Mouse (Mus musculus): ENCODE data around the gene Krt26. TPM values are rescaled to one million over a fixed set of nuclear protein-coding genes. Genes with fewer than 3 reads are reported as not detected.

The Krt26 gene
- polyA plus RNA-seq, 1 experiment from 2014 or later: not detected

- 86% methylated on average over 5 of the region's 5 CpGs for WGBS
- no peak overlapping the region for H3K4me3 ChIP-seq
- H3K9me3 ChIP-seq: no peaks in the 10 kb centered on the region
- H3K36me3 ChIP-seq (replicated peaks): no peaks in the 10 kb centered on the region
- H3K27ac ChIP-seq: no peak overlapping the region
- DNase-seq (ENCODE audit: extremely low spot score, low spot score): no peak
- no peaks in the 10 kb centered on the region for H3K27me3 ChIP-seq (ENCODE audit: poor library complexity, severe bottlenecking)
- H3K4me1 ChIP-seq: peaks cover 3% of the 10 kb centered on the region; the same call in 1 of the 2 replicates
Observed at GRCm38 (mm10) chr11:99279986-99280385, 57.8 kb downstream of the Krt26 start.

Other genes starting within 250 kb of the Krt26 start
- 0.49 and 0.81 TPM in 2 replicates for gene Tns4, start 248.7 kb downstream of the Krt26 start, polyA plus RNA-seq (2016; fragmentation: Nextera tagmentation; extraction: Ambion mirVana)
- gene Ccr7, start 182.9 kb downstream of the Krt26 start, polyA plus RNA-seq (2016; fragmentation: Nextera tagmentation; extraction: Ambion mirVana): 0.25 and 0.30 TPM in 2 replicates
- 322 and 372 TPM in 2 replicates for gene Smarce1, start 106.9 kb downstream of the Krt26 start, polyA plus RNA-seq (2016; fragmentation: Nextera tagmentation; extraction: Ambion mirVana)
- 0.07 and 0.12 TPM in 2 replicates for gene Krt222, start 93.9 kb downstream of the Krt26 start, polyA plus RNA-seq (2016; fragmentation: Nextera tagmentation; extraction: Ambion mirVana)
- gene Krt24, start 52.7 kb downstream of the Krt26 start, polyA plus RNA-seq (2016; fragmentation: Nextera tagmentation; extraction: Ambion mirVana): not detected in 2 replicates
- gene Krt25, start 15.0 kb downstream of the Krt26 start, polyA plus RNA-seq (2016; fragmentation: Nextera tagmentation; extraction: Ambion mirVana): not detected in 2 replicates
- not detected in 2 replicates for gene Krt27, start 13.1 kb upstream of the Krt26 start, polyA plus RNA-seq (2016; fragmentation: Nextera tagmentation; extraction: Ambion mirVana)
- 0.22 and 0.36 TPM in 2 replicates for gene Krt28, start 36.9 kb upstream of the Krt26 start, polyA plus RNA-seq (2016; fragmentation: Nextera tagmentation; extraction: Ambion mirVana)
- 20.6 and 22.0 TPM in 2 replicates for gene Krt10, start 51.4 kb upstream of the Krt26 start, polyA plus RNA-seq (2016; fragmentation: Nextera tagmentation; extraction: Ambion mirVana)
- gene Krt12, start 84.3 kb upstream of the Krt26 start, polyA plus RNA-seq (2016; fragmentation: Nextera tagmentation; extraction: Ambion mirVana): not detected in 2 replicates
- 0.35 and 0.64 TPM in 2 replicates for gene Krt20, start 100.2 kb upstream of the Krt26 start, polyA plus RNA-seq (2016; fragmentation: Nextera tagmentation; extraction: Ambion mirVana)
- 0.20 TPM in 1 of 2 replicates, not detected in the other for gene Krt23, start 155.2 kb upstream of the Krt26 start, polyA plus RNA-seq (2016; fragmentation: Nextera tagmentation; extraction: Ambion mirVana)
- gene Krt39, start 183.4 kb upstream of the Krt26 start, polyA plus RNA-seq (2016; fragmentation: Nextera tagmentation; extraction: Ambion mirVana): not detected in 2 replicates
- gene Krt40, start 205.2 kb upstream of the Krt26 start, polyA plus RNA-seq (2016; fragmentation: Nextera tagmentation; extraction: Ambion mirVana): not detected in 2 replicates
- gene Krtap3-3, start 212.9 kb upstream of the Krt26 start, polyA plus RNA-seq (2016; fragmentation: Nextera tagmentation; extraction: Ambion mirVana): not detected in 2 replicates
- gene Krtap3-2, start 218.9 kb upstream of the Krt26 start, polyA plus RNA-seq (2016; fragmentation: Nextera tagmentation; extraction: Ambion mirVana): not detected in 2 replicates
- not detected in 2 replicates for gene Gm11939, start 221.5 kb upstream of the Krt26 start, polyA plus RNA-seq (2016; fragmentation: Nextera tagmentation; extraction: Ambion mirVana)
- gene Krtap3-1, start 228.7 kb upstream of the Krt26 start, polyA plus RNA-seq (2016; fragmentation: Nextera tagmentation; extraction: Ambion mirVana): not detected in 2 replicates
- gene Krtap1-5, start 243.1 kb upstream of the Krt26 start, polyA plus RNA-seq (2016; fragmentation: Nextera tagmentation; extraction: Ambion mirVana): not detected in 2 replicates
- not detected in 2 replicates for gene Krtap1-4, start 245.7 kb upstream of the Krt26 start, polyA plus RNA-seq (2016; fragmentation: Nextera tagmentation; extraction: Ambion mirVana)

Measured in forebrain, embryonic 10.5 days (tissue).